Mouse (Mus musculus) embryonic fibroblast, embryonic 13.5 days (primary cell): ENCODE data around the gene Tbcd.

Experiments
- CTCF ChIP-seq: IDR thresholded peaks from 2 replicates; pipeline ENCODE4 v1.5.1; 2011; ENCODE audit warnings: mild to moderate bottlenecking, control low read depth, low read length, moderate library complexity, borderline replicate concordance; ENCODE audit not compliant: insufficient read depth
- POLR2A ChIP-seq: IDR thresholded peaks from 2 replicates; pipeline ENCODE4 v1.6.1; 2011; ENCODE audit warnings: low read depth, mild to moderate bottlenecking, control low read depth, low read length, moderate library complexity

DNA sequence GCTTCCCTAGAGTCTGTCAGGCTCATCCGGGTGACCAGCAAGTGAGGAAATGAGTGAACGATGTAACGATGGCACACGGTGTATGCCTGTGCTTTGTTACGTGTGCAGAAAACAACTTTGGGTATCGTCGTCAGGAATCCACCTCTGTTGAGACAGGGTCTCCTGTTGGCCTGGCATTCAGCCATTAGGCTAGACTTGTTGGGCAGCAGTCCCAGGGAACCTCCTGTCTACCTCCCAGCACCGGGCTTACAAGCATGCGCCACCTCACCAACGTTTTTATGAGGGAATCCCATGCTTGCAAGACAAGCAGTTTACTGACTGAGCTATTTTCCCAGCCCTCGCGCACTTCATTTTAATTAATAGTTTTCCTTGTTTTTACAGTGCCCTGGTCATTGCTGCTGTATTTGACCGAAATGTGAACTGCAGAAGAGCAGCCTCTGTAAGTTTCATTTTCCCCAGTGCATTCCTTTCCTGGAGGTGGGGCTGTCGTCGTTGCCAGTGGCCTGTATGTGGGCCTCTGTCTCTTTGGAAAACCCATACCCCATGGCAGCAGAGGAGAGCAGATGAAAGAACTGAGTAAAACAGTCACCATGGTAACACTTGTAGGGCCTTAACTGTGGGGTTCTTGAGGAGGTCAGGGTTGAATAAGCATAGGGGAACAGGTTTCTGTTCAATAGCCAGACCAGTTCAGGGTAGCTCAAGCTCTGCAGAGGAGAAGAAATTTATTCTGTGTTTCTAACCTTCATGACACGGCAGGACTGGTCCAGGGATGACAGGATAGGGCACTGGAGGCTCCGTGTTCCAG, 98.3 kb downstream of the Tbcd start:
- TF ChIP-seq POLR2A, result no peak
- TF ChIP-seq CTCF, result no peak
